In genomic region chr12:30856172-30856571, GRCm38 (mm10) we compare ENCODE assay signal across 25 mouse cellular contexts. TPM values are rescaled to one million over a fixed set of nuclear protein-coding genes. Genes with fewer than 3 reads are reported as not detected.
DNase-seq lines count a peak whose midpoint lies in the region; ATAC-seq and TF ChIP-seq lines count a peak whose summit lies in the region.
"Had no signal": no experiment of that assay in that cellular context is flagged by ENCODE, and none has a peak within 500 bp of the region (broad histone marks: within the 10 kb centered on the region; RNA-seq: fewer than 3 reads in every experiment).

No protein-coding gene starts in this region.

- no peak overlapping the region for H3K27ac ChIP-seq in intestine, embryonic 14.5 days (ENCODE audit: low read depth)
- no peak overlapping the region for H3K27ac ChIP-seq in intestine, embryonic 15.5 days
- peak overlapping the region; percentile 72 for H3K27ac ChIP-seq in intestine, postnatal 0 days (ENCODE audit: low read depth, low read length)
- no peak overlapping the region; the same call in 1 of the 2 replicates for H3K27ac ChIP-seq in stomach, embryonic 16.5 days (ENCODE audit: low read length)
- H3K27ac ChIP-seq in hindbrain, embryonic 12.5 days, result no peak overlapping the region
- H3K27ac ChIP-seq: embryonic facial prominence, embryonic 10.5 days; embryonic facial prominence, embryonic 12.5 days; forebrain, embryonic 13.5 days had no signal

- H3K9ac ChIP-seq in intestine, embryonic 14.5 days (ENCODE audit: low read length), result no peak overlapping the region
- H3K9ac ChIP-seq in intestine, embryonic 15.5 days, result no peak overlapping the region
- no peak overlapping the region for H3K9ac ChIP-seq in intestine, postnatal 0 days (ENCODE audit: low read depth, low read length)
- H3K9ac ChIP-seq in stomach, embryonic 16.5 days (ENCODE audit: low read length), result no peak overlapping the region
- no peak overlapping the region for H3K9ac ChIP-seq in hindbrain, embryonic 12.5 days
- H3K9ac ChIP-seq: embryonic facial prominence, embryonic 12.5 days; forebrain, embryonic 13.5 days had no signal

- DNase-seq in intestine, embryonic 14.5 days (ENCODE audit: low spot score), result peak; percentile 20
- no peak for DNase-seq in cerebellum, adult 11 months
- DNase-seq in thymus, postnatal 0 days (ENCODE audit: low spot score), result no peak
- DNase-seq: adrenal gland, adult 8-10 months; adrenal gland, postnatal 14 days; adrenal gland, postnatal 36 days; cerebellum, adult 18-20 months; cerebellum, adult 8-10 months; cerebellum, adult 9-11 months; cerebellum, postnatal 14 days; cerebellum, postnatal 36 days had no signal

- H3K4me2 ChIP-seq in intestine, embryonic 14.5 days (ENCODE audit: low read length), result no peak overlapping the region
- no peak overlapping the region for H3K4me2 ChIP-seq in intestine, embryonic 15.5 days (replicated peaks)
- H3K4me2 ChIP-seq in intestine, postnatal 0 days (replicated peaks; ENCODE audit: low read depth), result peak overlapping the region; percentile 6; the same call in 1 of the 2 replicates
- H3K4me2 ChIP-seq in stomach, embryonic 16.5 days (ENCODE audit: low read depth, low read length), result no peak overlapping the region
- H3K4me2 ChIP-seq in hindbrain, embryonic 12.5 days (replicated peaks), result no peak overlapping the region
- H3K4me2 ChIP-seq: embryonic facial prominence, embryonic 12.5 days; forebrain, embryonic 13.5 days had no signal

- no peaks in the 10 kb centered on the region for H3K36me3 ChIP-seq in intestine, embryonic 14.5 days (ENCODE audit: control insufficient read depth, insufficient read depth, low read length)
- no peaks in the 10 kb centered on the region for H3K36me3 ChIP-seq in intestine, embryonic 15.5 days
- H3K36me3 ChIP-seq in intestine, postnatal 0 days (ENCODE audit: control insufficient read depth, insufficient read depth), result no peaks in the 10 kb centered on the region
- no peaks in the 10 kb centered on the region for H3K36me3 ChIP-seq in stomach, embryonic 16.5 days (ENCODE audit: control insufficient read depth, insufficient read depth, low read length)
- no peaks in the 10 kb centered on the region for H3K36me3 ChIP-seq in hindbrain, embryonic 12.5 days
- H3K36me3 ChIP-seq: embryonic facial prominence, embryonic 10.5 days; embryonic facial prominence, embryonic 12.5 days; G1E had no signal

- ATAC-seq in intestine, embryonic 14.5 days (replicated peaks; ENCODE audit: low FRiP score, low TSS enrichment, low read depth), result no peak
- peak; percentile 54 for ATAC-seq in intestine, embryonic 15.5 days
- ATAC-seq in intestine, postnatal 0 days, result peak; percentile 57
- peak; percentile 71; the same call in 1 of the 2 replicates for ATAC-seq in stomach, embryonic 16.5 days (ENCODE audit: insufficient read depth, low FRiP score)
- no peak for ATAC-seq in CD4-positive, CD25-positive, alpha-beta regulatory T cell, adult 4 months
- no peak for ATAC-seq in hindbrain, embryonic 12.5 days (ENCODE audit: low FRiP score)
- ATAC-seq: activated CD4-positive, CD25-positive, alpha-beta regulatory T cell, adult 4 months; forebrain, embryonic 13.5 days; forebrain, embryonic 16.5 days; Patski had no signal

- no peaks in the 10 kb centered on the region for H3K9me3 ChIP-seq in intestine, embryonic 14.5 days (ENCODE audit: control insufficient read depth, low read length)
- H3K9me3 ChIP-seq in intestine, embryonic 15.5 days, result no peaks in the 10 kb centered on the region
- no peaks in the 10 kb centered on the region for H3K9me3 ChIP-seq in intestine, postnatal 0 days (ENCODE audit: control insufficient read depth)
- H3K9me3 ChIP-seq in stomach, embryonic 16.5 days (replicated peaks; ENCODE audit: control insufficient read depth, low read length), result no peaks in the 10 kb centered on the region
- H3K9me3 ChIP-seq in hindbrain, embryonic 12.5 days (replicated peaks), result no peaks in the 10 kb centered on the region
- H3K9me3 ChIP-seq: embryonic facial prominence, embryonic 10.5 days; embryonic facial prominence, embryonic 12.5 days; forebrain, embryonic 13.5 days; G1E had no signal

- H3K4me3 ChIP-seq in intestine, embryonic 14.5 days (ENCODE audit: low read depth, low read length), result no peak overlapping the region
- H3K4me3 ChIP-seq in intestine, embryonic 15.5 days (replicated peaks), result no peak overlapping the region
- H3K4me3 ChIP-seq in intestine, postnatal 0 days (ENCODE audit: low read depth, low read length), result no peak overlapping the region
- no peak overlapping the region for H3K4me3 ChIP-seq in stomach, embryonic 16.5 days (replicated peaks; ENCODE audit: low read length)
- H3K4me3 ChIP-seq in hindbrain, embryonic 12.5 days, result no peak overlapping the region
- H3K4me3 ChIP-seq: embryonic facial prominence, embryonic 10.5 days; embryonic facial prominence, embryonic 12.5 days; forebrain, embryonic 13.5 days had no signal

- H3K27me3 ChIP-seq in intestine, embryonic 14.5 days (replicated peaks; ENCODE audit: control insufficient read depth, insufficient read depth, low read length), result no peaks in the 10 kb centered on the region
- no peaks in the 10 kb centered on the region for H3K27me3 ChIP-seq in intestine, embryonic 15.5 days (replicated peaks)
- H3K27me3 ChIP-seq in intestine, postnatal 0 days (replicated peaks; ENCODE audit: control insufficient read depth, insufficient read depth, low read length), result no peaks in the 10 kb centered on the region
- no peaks in the 10 kb centered on the region for H3K27me3 ChIP-seq in stomach, embryonic 16.5 days (ENCODE audit: control insufficient read depth, insufficient read depth, low read length)
- H3K27me3 ChIP-seq in hindbrain, embryonic 12.5 days, result no peaks in the 10 kb centered on the region
- H3K27me3 ChIP-seq: CH12.LX; embryonic facial prominence, embryonic 12.5 days; forebrain, embryonic 13.5 days had no signal

- 83% methylated on average over 5 of the region's 5 CpGs for WGBS in intestine, embryonic 14.5 days
- 71% methylated on average over 5 of the region's 5 CpGs for WGBS in intestine, embryonic 15.5 days
- WGBS in intestine, postnatal 0 days, result 73% methylated on average over 5 of the region's 5 CpGs
- WGBS in stomach, embryonic 16.5 days, result 67% methylated on average over 5 of the region's 5 CpGs
- 93% methylated on average over 5 of the region's 5 CpGs for WGBS in hindbrain, embryonic 12.5 days

- TF ChIP-seq CTCF in intestine, postnatal 0 days (IDR thresholded peaks at IDR 0.05; ENCODE audit: low read depth), result no peak

- H3K4me1 ChIP-seq in intestine, embryonic 14.5 days (replicated peaks; ENCODE audit: control insufficient read depth, insufficient read depth, low read length), result 0 out of 2 replicates have a peak, but pooled peaks cover 4% of the 10 kb centered on the region
- no peaks in the 10 kb centered on the region for H3K4me1 ChIP-seq in intestine, embryonic 15.5 days (replicated peaks)
- H3K4me1 ChIP-seq in intestine, postnatal 0 days (replicated peaks; ENCODE audit: control insufficient read depth, insufficient read depth, low read length), result no peaks in the 10 kb centered on the region
- H3K4me1 ChIP-seq in stomach, embryonic 16.5 days (ENCODE audit: control insufficient read depth, insufficient read depth, low read length), result peaks cover 2% of the 10 kb centered on the region; the same call in 1 of the 2 replicates
- H3K4me1 ChIP-seq in hindbrain, embryonic 12.5 days, result no peaks in the 10 kb centered on the region
- H3K4me1 ChIP-seq: embryonic facial prominence, embryonic 10.5 days; embryonic facial prominence, embryonic 12.5 days; forebrain, embryonic 13.5 days had no signal

RNA-seq across cellular contexts. Expression of gene Alkal2, which starts 27.9 kb away (rescaled TPM):
- polyA plus RNA-seq in intestine, embryonic 14.5 days (2014; fragmentation: Nextera tagmentation; extraction: Ambion mirVana), result 0.89 and 2.3 TPM in 2 replicates
- polyA plus RNA-seq in intestine, embryonic 15.5 days (2015; fragmentation: Nextera tagmentation; extraction: Ambion mirVana), result 0.87 and 1.2 TPM in 2 replicates
- polyA plus RNA-seq in intestine, postnatal 0 days (2015; fragmentation: Nextera tagmentation; extraction: Ambion mirVana), result 0.47 and 1.5 TPM in 2 replicates
- 1.3 and 1.6 TPM in 2 replicates for polyA plus RNA-seq in stomach, embryonic 16.5 days (2015; fragmentation: Nextera tagmentation; extraction: Ambion mirVana)
- polyA plus RNA-seq in CD4-positive, CD25-positive, alpha-beta regulatory T cell, adult 4 months (2017; shearing (Covaris generic)), result not detected
- polyA plus RNA-seq in thymus, postnatal 0 days (2015; fragmentation: Nextera tagmentation; extraction: Ambion mirVana), result 0.17 TPM in 1 of 2 replicates, not detected in the other
- 0.21 and 1.2 TPM in 2 replicates for polyA plus RNA-seq in hindbrain, embryonic 12.5 days (2016; fragmentation: Nextera tagmentation; extraction: Ambion mirVana)
- polyA plus RNA-seq: activated CD4-positive, CD25-positive, alpha-beta regulatory T cell, adult 4 months; C2C12; G1E; Patski had no signal

RNA-seq across cellular contexts. Expression of gene Acp1, which starts 55.2 kb away (rescaled TPM):
- polyA plus RNA-seq in intestine, embryonic 14.5 days (2014; fragmentation: Nextera tagmentation; extraction: Ambion mirVana), result 194 and 198 TPM in 2 replicates
- 178 and 179 TPM in 2 replicates for polyA plus RNA-seq in intestine, embryonic 15.5 days (2015; fragmentation: Nextera tagmentation; extraction: Ambion mirVana)
- polyA plus RNA-seq in intestine, postnatal 0 days (2015; fragmentation: Nextera tagmentation; extraction: Ambion mirVana), result 94.1 and 108 TPM in 2 replicates
- polyA plus RNA-seq in stomach, embryonic 16.5 days (2015; fragmentation: Nextera tagmentation; extraction: Ambion mirVana), result 149 and 150 TPM in 2 replicates
- 100 to 1,000 TPM in 1 of 2 experiments, 10 to 100 TPM in 1; 86.1 to 104 TPM for polyA plus RNA-seq in CD4-positive, CD25-positive, alpha-beta regulatory T cell, adult 4 months (2017; shearing (Covaris generic))
- polyA plus RNA-seq in thymus, postnatal 0 days (2015; fragmentation: Nextera tagmentation; extraction: Ambion mirVana), result 116 and 119 TPM in 2 replicates
- polyA plus RNA-seq in hindbrain, embryonic 12.5 days (2016; fragmentation: Nextera tagmentation; extraction: Ambion mirVana), result 130 and 136 TPM in 2 replicates

RNA-seq across cellular contexts. Expression of gene Sh3yl1, which starts 55.3 kb away (rescaled TPM):
- polyA plus RNA-seq in intestine, embryonic 14.5 days (2014; fragmentation: Nextera tagmentation; extraction: Ambion mirVana), result 17.7 and 18.7 TPM in 2 replicates
- 22.9 and 25.3 TPM in 2 replicates for polyA plus RNA-seq in intestine, embryonic 15.5 days (2015; fragmentation: Nextera tagmentation; extraction: Ambion mirVana)
- polyA plus RNA-seq in intestine, postnatal 0 days (2015; fragmentation: Nextera tagmentation; extraction: Ambion mirVana), result 33.3 and 34.2 TPM in 2 replicates
- 29.7 and 33.1 TPM in 2 replicates for polyA plus RNA-seq in stomach, embryonic 16.5 days (2015; fragmentation: Nextera tagmentation; extraction: Ambion mirVana)
- 1 to 10 TPM; 1.0 to 1.4 TPM for polyA plus RNA-seq in CD4-positive, CD25-positive, alpha-beta regulatory T cell, adult 4 months (2017; shearing (Covaris generic))
- 4.1 and 5.1 TPM in 2 replicates for polyA plus RNA-seq in thymus, postnatal 0 days (2015; fragmentation: Nextera tagmentation; extraction: Ambion mirVana)
- polyA plus RNA-seq in hindbrain, embryonic 12.5 days (2016; fragmentation: Nextera tagmentation; extraction: Ambion mirVana), result 33.1 and 39.1 TPM in 2 replicates

Comparison
In these comparisons a context has a peak if more than half of its experiments do, and no peak if none do; other contexts are left out.
1. ATAC-seq: peak in intestine, embryonic 15.5 days (single experiment), intestine, postnatal 0 days (single experiment) and stomach, embryonic 16.5 days (single experiment); none in intestine, embryonic 14.5 days (single experiment), CD4-positive, CD25-positive, alpha-beta regulatory T cell, adult 4 months (single experiment) and hindbrain, embryonic 12.5 days (single experiment).